Mouse (Mus musculus) testis, adult 2 months (tissue): ENCODE data around the gene Gm20388.

Experiments
- CTCF ChIP-seq: fragments of 200-500 bp; IDR thresholded peaks from 2 replicates; pipeline ENCODE4 v1.5.1; 2012; ENCODE audit warnings: low read depth, mild to moderate bottlenecking, inconsistent platforms, low read length, moderate library complexity; ENCODE audit not compliant: control insufficient read depth, insufficient read depth, insufficient replicate concordance
- POLR2A ChIP-seq: fragments of 200-500 bp; IDR thresholded peaks from 2 replicates; pipeline ENCODE4 v1.6.1; 2012; ENCODE audit warnings: low read depth, mild to moderate bottlenecking, inconsistent platforms, low read length, moderate library complexity; ENCODE audit not compliant: control insufficient read depth

GRCm38 (mm10) chr8:120436491-120437030 is 525.9 kb downstream of the Gm20388 start:
- no peak for TF ChIP-seq CTCF
- TF ChIP-seq POLR2A: no peak
